Mouse (Mus musculus): ENCODE data around the gene Atxn10.

DNA sequence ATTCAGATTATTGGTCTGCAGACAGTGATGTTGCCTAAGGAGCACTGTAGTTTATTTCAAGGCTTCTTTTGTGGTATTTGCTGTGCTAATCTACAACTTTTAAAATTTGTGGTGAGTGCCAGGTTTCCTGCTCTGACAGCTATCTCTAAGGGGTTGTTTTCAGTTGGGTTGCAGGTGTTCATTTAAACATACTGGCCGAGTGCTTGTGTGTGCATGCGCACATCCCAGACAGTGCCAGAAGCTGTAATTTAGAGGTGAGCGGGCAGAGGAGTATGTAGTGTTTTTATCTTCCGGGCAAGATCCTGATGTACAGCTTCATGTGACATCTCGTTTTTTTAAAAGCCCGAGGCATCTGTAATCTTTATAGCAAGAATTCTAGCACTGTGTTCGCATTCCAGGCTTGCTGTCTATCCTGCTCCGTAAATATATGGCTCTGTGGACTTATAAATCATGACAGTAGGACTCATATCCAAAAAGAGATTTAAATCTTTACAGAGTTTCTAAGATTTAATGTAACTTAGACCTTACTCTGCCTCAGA is 73.3 kb downstream of the Atxn10 start:
- TF ChIP-seq MYOG (IDR thresholded peaks at IDR 0.05; ENCODE audit: control insufficient read depth in 1 of 3, insufficient read depth in 1 of 3, insufficient read length in 2 of 3, low read depth in 2 of 3) (no peak), TCF12 (IDR thresholded peaks at IDR 0.05; ENCODE audit: insufficient read depth, poor library complexity, severe bottlenecking) (no peak), E2F4 (IDR thresholded peaks at IDR 0.05; ENCODE audit: insufficient read depth) (no peak), CEBPB (IDR thresholded peaks at IDR 0.05; ENCODE audit: insufficient read depth, poor library complexity, severe bottlenecking) (no peak), POLR2AphosphoS2 (IDR thresholded peaks at IDR 0.05; ENCODE audit: insufficient read length, low read depth) (no peak), USF1 (IDR thresholded peaks at IDR 0.05; ENCODE audit: low read depth) (no peak), POLR2A (IDR thresholded peaks at IDR 0.05; ENCODE audit: insufficient read length, low read depth) (no peak), TCF3 (IDR thresholded peaks at IDR 0.05; ENCODE audit: insufficient read length, low read depth) (no peak), MAX (IDR thresholded peaks at IDR 0.05; ENCODE audit: low read depth) (no peak), REST (IDR thresholded peaks at IDR 0.05; ENCODE audit: insufficient read depth, insufficient read length) (no peak)

Data from myocyte (in vitro differentiated cells).